Mouse (Mus musculus) kidney, adult 11 months (tissue): Measurements from ENCODE around the gene Hsd17b13.
"Not testable (repeated sequence)": the region's sequence is repeated elsewhere in the genome, so short reads cannot be mapped to it uniquely, and the experiment has no call there.

ENCODE experiments used
- DNase-seq: peaks from one replicate; pipeline ENCODE4 v3.0.0; 2022

Hsd17b13 gene

DNA sequence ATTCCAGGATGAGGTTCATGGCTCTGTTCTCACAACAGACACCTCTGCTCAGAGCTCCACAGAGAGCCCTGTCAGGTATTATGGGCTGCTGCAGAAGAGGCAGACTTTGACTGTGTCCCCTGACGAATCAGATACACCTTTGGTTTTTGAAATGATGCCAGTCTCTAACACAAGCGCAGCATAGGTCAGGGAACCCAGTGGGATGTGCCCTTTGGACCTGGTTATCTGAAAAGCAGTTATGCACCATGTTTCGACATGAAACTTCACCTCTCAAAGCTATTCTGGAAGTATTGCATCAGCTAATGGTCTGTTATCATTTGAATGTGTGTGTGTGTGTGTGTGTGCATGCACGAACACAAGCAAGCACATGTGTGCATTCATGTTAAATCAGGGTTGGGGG, at the start of gene Hsd17b13:
Hsd17b13 (minus strand) TSS at position 114 of the 400 bp plus-strand sequence.
- no peak for DNase-seq

DNA sequence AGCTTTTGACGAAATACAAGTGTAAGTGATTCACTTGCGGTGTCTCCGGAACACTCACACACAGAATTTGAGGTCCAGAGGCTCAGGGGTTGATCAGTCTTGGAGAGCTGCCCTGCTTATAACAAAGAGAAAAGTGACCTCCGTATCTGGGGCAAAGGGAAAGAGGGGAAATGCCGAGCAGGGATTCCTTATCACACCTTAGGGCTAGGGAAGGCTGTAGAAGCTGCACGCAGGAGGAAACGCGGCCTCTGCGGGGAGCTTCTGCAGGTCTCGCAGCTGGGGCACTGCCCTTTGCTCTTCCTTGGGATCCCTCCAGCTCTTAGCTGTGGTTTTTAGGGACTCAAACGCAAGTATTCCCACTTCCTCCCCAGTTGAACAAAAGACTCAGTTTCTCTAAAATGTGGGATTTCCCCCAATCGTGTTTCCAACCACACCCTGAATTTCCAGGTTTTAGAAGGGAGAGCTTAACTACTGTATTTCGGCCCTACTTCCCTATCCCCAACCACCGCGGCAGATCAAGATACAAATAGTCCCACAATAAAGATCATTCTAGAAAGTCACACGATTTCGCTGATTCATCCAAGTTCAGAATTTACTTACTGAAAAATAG, 48.1 kb upstream of the Hsd17b13 start:
- DNase-seq: no peak

DNA sequence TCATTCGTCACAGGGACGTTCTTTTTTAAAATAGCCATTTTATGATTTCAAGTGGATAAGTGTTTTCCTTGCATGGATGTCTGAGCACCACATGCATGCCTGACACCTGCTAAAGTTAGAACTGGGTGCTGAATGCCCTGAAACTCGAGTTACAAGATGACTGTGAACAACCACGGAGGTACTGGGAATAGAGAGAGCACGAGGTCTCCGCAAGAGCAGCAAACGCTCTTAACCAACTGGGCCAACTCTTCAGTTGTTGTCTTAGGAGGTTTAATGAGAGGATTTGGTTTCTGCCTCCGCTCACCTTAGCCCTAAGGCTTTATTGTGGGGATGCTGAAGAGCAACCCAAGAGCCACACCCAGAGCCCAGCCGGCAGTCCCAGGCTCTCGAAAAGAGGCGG, 47.6 kb upstream of the Hsd17b13 start:
- no peak for DNase-seq

DNA sequence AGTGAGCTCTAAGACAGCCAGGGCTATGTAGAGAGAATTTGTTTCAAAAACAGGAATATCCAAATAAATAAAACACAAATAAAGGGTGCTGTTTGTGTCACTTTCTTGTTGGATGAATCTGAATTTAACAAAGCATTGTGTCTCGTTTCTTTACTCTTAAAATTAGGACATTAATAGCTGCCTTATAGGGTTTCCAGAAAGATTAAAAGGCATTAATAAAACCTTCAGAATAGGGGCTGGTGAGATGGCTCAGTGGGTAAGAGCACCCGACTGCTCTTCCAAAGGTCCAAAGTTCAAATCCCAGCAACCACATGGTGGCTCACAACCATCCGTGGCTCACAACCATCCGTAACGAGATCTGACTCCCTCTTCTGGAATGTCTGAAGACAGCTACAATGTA, 47.0 kb upstream of the Hsd17b13 start:
- not testable (repeated sequence) for DNase-seq

DNA sequence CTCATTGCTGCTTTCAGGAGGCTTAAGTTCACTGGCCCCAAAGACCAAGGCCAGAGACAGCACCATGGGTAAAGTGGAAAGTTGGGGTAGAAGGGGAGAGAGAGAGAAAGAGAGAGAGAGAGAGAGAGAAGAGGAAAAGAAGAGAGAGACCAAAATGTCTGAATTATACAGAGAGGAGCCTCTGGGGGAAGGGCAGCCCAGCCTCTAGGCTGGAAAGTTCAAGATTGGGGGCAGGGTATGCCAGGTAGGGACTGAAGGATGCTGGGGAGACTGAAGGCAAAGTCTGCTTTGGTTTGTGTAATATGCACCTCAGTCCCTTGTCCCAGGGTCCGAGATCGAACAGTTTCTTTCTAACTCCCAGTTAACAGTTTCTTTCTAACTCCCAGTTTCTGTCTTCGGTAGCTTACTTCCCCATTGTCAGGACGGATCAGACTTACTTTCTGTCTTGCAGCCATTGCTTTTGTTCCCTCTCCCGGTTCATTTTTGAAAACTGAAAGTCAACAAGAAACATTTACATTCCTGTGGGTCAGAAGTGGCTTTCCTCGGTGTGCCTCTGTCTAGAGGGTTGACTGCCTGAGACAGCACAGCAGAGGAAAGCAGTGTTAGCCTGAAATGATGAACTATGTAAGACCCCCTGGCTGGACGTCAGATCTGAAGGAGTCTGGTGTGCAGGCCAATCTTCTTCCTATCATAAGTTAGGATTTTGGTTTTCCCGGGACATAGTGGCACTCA, 46.2 kb upstream of the Hsd17b13 start:
- DNase-seq: no peak

DNA sequence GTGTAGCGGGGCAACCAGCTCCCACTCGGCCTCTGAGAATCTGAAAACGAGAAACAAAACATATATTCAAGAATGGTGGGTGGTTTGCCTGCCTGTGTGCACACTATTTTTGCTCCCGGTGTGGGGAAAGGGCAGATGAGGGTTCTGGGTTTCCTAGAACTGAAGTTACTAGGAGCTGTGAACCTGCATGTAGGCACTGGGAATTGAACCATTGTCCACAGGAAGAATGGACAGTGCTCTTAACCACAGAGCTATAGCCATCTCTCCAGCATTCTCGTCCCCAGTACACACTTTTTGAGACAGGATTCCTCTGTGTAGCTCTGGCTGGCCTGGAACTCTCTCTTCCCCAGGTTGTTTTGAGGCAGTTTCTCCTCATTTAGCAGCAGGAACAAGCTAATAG, 45.3 kb upstream of the Hsd17b13 start:
- DNase-seq: no peak

DNA sequence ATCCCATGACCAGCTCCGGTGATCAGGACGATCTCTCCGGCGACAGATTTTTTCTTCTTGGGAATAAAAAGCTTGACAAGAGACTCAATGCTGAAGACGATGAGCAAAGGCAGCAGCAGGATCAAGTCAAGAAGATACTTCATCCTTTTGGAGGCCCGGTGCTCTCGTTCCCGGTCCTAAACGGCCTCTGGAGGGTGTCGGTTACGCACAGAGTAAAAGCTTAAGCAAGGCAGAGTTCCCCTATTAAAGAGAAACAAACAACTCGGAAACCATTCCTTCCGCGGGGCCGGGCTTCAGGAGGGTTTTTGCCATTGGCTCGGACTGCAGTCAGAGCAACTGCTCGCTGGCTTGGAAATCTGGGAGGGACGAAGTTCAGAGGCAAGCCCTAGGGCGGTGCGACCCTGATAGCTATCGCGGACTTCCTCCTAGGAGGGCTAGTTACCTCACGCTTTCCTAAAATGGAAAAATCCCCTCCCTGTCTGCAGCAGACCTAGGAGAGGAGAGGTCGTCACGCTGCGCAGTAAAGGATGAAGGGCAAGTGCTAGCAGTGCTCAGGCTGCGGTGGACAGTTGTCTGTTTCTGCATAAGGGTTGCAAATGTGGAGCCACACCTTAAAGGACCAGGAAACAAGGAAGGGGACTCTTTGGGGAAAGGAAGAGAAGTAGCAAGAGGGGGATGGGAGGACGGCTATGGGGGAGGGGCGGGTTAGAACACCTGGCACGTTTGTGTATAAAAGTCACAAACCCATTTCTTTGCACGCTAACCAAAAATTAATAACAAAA, 44.6 kb upstream of the Hsd17b13 start, which contains the start of gene Hsd17b11:
Hsd17b11 (minus strand) TSS at position 323 of the 782 bp plus-strand sequence.
- peak; percentile 93 for DNase-seq

DNA sequence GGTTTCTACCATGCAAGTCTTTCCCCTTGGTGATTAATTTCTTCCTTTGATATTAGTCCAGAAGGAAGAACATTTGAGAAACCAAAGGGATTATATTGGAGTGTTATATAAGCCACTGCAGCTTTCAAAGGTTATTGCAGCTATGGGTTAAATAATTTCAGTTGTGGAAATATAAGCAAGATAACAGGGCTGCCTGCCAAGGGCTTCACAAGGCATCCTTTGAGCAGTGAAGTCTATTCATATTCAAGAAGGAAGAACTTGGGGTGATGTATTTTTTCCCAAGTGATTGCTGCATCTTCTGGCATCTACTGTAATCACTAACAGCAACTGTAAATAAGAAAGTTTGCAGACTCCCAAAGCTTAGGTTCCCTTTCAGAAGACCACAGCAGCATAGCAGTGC, 34.2 kb upstream of the Hsd17b13 start:
- DNase-seq: no peak

DNA sequence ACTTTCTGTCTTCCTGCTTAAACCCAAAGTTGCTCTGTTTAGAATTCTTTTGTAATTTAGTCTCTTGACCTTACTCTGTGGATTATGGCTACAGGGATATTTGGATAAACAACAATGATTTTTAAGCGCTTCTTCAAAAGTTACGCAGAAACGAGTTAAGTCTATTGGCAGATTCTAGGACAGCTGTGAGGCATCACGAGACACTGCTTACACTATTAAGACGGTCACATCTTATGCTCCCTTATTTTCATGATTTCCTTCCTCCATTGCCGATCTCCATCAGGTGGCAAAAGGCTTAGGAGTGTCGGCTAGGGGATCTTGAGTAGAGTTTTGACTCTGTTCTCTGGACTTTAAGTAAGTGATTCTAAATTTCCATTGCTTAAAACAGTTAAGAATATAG, 33.1 kb upstream of the Hsd17b13 start:
- DNase-seq: no peak

DNA sequence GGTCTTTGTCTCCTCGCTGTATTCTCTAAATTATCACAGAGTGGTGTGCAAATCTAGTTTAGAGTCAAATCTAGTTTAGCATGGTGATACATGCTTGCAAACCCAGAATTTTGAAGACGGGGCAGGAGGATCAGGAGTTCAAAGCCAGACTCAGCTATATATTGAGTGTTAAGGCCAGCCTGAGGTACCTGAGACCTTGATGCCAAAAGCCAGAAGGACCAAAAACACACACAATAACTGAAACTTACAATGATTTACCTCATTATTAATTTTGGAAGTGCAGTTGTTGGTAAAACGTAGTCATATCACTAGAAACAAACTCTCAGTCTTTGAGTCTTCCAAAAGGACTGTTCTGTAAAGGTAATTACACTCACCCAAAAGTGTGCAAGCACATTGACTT, 32.2 kb upstream of the Hsd17b13 start:
- no peak for DNase-seq

DNA sequence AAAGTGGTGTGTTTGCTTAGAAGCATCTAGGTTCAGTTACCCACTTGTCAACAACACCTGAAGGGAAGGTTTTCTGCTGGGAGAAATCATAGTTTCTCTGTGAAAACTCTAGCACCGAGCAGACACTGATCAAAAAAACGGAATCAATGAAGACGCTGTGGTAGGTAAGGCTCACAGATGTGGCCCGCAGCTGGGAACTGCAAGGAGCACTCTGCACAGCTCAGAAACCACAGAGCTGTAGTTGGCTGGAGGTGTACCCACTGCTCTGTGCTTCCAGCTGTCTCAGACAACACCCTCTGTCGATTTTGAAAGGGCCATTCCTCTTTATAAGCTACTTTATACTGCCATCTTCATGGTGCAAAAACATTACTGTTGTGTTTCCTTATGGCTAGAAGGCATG, 30.6 kb upstream of the Hsd17b13 start:
- DNase-seq: no peak

DNA sequence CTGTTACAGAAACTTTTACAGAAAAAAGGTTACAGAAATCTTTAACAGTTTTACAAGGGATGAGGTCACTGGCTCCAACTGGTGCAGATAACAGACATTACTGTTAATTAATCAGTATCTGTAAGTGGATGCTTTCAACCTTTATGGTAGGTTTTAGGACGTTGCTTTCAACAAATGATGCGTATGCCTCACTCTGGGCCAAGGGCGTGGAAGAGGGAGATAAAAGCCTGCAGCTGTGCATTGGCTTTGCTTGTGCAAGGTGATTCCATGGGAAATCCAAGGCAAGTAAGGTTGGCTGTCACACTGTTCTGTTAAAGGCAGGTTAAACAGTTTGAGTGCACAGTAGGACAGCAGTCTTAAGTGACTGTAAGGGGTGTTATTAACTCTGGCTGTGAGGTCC, 29.6 kb upstream of the Hsd17b13 start:
- DNase-seq: no peak

DNA sequence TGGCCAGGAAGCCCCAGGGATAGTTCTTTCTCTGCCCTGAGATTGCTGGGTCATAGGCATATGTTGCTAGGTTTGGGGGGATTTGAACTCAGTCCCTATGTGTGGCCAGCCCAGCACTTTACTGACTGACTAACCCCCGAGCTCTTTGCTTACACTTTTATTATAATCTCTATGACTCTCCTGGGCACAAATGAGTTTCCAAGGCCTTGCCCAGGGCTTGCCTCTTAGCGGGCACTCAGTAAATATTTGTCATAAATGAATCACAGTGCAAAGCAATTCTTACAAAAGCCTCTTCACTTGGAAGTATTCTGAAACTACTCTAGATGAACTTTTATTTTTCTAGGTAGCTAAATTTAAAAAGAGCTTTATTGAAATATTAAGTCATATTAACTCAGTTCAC, 26.7 kb upstream of the Hsd17b13 start:
- no peak for DNase-seq

DNA sequence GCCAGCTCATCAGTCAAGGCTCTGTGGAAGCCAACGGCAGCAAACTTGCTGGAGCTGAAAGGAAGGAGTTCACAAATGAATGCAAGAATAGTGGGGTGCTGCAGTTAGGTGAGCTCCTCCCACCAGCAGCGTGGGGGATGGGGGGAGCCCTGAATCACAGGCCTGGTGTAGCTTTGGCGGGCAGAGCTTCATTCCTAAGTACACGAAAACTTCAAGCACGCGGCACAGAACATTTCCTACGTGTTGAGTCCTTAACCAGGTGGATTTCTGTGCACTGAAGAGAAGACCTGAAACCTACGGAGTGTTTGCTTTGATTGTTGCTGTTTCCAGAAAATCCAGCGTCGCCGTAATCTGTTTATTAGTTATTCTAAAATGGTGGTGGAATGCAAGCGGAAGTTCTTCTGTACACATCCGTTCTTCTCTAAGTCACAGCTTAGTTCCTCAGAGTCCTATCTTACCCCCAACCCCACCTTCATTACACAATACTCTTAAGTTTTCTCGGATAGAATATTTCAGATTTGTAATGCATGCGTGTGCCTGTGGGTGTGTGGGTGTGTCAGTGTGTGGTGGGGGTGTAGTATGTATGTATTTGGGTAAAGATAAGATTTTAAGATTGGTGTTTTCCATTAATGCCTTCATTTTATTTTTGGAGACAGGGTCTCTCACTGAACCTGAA, 26.2 kb upstream of the Hsd17b13 start:
- DNase-seq: no peak

DNA sequence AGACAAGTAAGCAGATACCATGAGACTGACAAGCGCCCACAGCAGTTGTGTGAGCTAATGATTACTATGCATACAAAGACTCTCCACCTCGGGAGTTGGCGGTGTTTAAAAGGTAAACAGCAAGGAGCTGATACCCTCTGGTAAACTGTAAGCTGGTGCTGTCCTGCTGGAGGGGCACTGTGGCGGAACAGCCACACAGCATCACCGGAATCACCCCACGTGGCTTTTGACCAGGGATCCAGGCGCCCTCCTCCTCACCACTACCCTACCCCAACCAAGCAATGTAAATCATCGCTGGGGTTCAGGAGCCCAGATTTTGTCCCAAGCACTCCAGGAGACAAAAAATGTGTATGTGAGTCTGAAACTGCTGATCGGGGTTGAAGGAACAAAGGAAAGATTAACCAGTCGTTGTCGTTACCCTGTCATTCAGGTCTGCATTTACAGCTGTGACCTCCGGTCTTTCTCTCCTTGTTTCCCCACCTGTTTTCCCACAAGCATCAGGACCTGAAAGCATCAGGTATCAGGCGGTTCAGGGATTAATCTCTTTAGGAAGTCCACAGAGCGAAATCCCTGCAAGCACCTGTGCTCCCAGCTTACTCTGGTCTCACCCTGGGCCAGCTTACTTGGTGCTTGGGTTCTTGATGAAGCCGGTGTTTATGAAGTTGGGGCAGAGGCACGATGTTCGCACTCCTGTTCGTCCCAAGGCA, 25.5 kb upstream of the Hsd17b13 start:
- no peak for DNase-seq

DNA sequence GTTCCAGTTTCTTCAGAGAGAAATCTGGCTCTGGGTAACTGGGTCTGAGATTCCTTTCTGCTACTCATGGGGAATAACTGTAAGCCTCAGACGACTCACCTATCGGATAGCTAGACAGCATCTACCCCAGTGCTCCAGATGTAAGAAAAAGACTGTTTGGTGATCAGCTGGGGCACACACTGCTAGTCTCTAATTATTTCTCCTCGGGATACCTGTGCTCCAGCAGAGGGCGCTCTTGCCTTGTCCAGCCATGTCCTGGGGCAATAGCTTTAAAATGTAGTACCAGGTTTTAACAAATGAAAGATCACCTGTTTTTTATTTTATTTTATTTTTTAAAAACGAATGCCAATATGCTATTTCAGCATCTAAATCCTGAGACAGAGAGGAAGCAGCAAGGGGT, 22.5 kb upstream of the Hsd17b13 start:
- DNase-seq: peak; percentile 41

DNA sequence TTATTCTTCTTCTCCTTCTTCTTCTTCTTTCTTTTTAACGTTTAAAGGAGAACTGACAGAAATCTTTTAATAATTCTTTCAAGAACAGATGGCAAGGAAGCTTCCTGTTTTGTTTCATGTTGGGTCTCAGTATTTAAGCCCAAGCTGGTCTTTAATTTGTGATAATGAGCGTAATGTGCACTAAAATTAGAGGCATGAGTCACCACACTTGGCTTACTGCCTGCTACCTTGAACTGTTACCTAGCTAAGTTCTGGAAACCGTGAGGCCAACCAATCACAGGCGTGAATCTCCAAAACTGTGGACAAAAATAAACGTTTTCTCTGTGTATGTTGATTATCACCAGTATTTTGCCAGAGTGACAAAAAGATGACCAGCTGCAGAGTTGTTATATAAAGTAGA, 21.5 kb upstream of the Hsd17b13 start:
- DNase-seq: no peak

DNA sequence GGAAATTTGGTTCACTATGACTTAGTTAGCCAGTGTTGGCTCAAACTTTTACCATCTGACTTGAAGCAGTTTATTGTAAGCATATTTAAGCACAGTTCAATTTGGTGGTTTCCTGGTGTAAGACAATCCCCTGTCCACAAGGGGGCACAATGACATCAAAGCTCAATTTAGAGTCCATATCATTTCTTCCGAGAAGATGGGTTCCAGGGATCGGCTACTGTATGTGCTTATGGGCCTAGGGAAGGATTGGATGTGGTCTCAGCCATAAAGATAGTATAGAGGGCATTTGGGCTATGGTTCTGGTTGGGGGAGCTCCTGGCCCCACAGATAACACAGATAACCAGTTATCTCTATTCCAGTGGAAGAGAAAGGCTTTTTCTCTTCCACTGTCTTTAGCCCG, 18.0 kb upstream of the Hsd17b13 start:
- DNase-seq: no peak

DNA sequence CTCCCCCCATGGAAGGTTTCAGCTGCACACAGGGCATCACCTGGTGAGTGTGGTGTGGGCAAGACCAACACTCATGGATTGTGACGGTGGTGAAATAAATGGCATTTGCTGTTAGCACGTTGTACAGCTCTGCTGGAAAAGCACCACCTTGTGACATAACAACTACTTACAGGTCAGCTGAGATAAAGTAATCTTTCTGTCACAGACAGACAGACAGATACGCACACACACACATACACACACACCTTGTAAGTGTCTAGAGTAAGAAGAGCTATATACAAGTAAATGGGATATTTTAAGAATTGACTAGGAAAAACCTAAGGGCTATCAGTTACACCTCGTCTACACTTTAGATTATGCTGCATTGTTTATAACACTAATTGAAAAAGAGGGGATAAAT, 17.5 kb upstream of the Hsd17b13 start:
- no peak for DNase-seq

DNA sequence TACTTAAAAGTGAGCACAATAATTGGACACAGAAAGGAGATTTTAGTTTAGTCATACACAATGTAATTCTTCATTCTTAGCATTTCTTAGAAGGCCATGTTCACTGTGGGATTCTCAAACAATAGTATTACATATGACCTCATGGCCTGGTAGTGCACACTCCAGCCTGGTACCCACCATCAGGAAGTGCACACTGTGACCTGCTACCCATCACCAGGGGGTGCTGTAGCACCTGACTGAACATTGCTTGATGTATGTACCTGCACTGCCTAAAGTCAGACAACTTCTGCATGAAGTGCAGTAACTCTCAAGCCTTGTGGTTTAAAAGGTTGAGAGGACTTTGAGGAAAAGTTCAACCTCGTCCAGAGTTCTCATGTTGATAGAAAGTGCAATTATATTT, 16.4 kb upstream of the Hsd17b13 start:
- no peak for DNase-seq

DNA sequence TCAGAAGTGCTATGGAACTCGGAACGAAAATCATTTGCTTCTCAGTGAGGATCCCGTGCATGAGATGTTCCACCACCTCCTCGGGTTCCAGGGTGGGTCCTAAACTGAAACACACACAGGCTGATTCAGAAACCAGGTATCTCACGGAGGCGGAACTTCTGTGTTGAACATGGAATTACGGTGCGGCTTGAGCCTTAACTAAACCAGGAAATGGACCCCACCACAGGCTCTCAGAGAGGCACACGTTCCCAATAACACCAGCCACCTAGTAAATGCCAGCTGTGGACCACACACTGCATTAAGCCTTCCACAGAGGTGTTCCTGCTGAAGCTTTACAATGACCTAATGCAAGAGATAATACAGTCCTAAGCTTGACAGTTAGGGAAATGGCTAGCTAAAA, 15.6 kb upstream of the Hsd17b13 start:
- DNase-seq: no peak

DNA sequence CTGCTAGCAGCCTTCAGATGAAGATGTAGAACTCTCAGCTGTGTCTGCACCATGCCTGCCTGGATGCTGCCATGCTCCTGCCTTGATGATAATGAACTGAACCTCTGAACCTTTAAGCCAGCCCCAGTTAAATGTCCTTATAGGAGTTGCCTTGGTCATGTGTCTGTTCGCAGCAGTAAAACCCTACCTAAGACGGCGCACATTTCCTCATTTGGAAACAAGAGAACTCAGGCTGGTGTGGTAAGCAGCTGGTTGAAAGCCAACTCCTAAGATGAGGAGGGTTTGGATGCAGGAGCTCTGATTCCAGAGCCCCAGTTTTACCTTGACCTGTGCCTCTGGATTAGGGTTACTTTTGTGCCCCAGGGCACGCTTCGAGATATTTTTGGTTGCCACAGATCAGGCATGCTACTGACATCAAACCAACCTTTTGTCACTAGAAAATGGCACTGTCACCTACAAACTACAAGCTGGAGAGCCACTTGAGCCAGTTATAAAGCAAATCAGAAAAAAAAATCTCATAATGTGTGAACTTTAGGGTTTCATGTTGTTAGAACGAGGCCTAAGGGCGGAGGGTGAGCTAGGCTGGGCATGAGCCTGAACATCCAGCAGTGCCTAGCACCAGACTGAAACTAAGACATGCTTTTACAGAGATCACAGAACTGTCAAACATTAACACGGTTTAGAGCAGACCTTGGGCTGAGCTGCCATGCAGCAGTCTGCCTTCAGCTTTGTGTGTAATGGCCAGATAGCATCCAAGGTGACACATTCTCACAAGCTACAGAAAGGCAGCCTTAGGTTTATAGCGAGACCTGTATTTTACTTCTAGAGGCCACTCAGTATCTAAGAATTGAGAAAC, 3.7 kb upstream of the Hsd17b13 start:
- peak; percentile 60 for DNase-seq
